In the genomic region with DNA sequence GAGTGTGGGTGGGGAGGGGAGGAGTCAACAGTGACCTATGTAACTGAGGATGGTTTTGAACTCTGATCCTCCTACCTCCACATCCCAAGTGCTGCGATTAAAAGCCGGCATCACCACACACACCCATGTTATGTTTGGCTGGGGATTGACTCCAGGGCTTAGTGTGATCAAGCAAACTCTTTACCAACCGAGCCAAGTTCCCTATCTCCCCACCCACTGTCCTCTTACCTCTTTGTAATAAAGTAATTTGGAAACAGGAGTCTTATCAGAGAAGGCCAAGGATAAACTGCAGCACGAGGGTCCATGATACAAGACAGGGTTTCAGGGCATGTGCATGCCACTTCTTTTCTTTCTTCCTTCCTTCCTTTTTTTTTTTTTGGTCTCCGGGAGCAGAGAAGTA, we compare ENCODE assay signal across 14 mouse cellular contexts. TPM values are rescaled to one million over a fixed set of nuclear protein-coding genes. Genes with fewer than 3 reads are reported as not detected.
"Had no signal": no experiment of that assay in that cellular context is flagged by ENCODE, and none has a peak within 500 bp of the region (broad histone marks: within the 10 kb centered on the region; RNA-seq: fewer than 3 reads in every experiment).

No protein-coding gene starts in this region.

- H3K27ac ChIP-seq: limb, embryonic 12.5 days; liver, embryonic 13.5 days; midbrain, embryonic 13.5 days; neural tube, embryonic 12.5 days had no signal

- H3K4me2 ChIP-seq: limb, embryonic 12.5 days; liver, embryonic 13.5 days; midbrain, embryonic 13.5 days; neural tube, embryonic 12.5 days had no signal

- H3K9ac ChIP-seq: limb, embryonic 12.5 days; liver, embryonic 13.5 days; liver, postnatal 0 days; midbrain, embryonic 13.5 days; neural tube, embryonic 12.5 days had no signal

- H3K4me3 ChIP-seq: limb, embryonic 12.5 days; liver, embryonic 13.5 days; midbrain, embryonic 13.5 days; neural tube, embryonic 12.5 days had no signal

- H3K27me3 ChIP-seq: liver, embryonic 13.5 days; midbrain, embryonic 13.5 days; neural tube, embryonic 12.5 days had no signal

- ATAC-seq: midbrain, embryonic 13.5 days had no signal

- H3K9me3 ChIP-seq: limb, embryonic 12.5 days; liver, embryonic 13.5 days; midbrain, embryonic 13.5 days; neural tube, embryonic 12.5 days had no signal

- DNase-seq: layer of hippocampus, adult 9-11 months; layer of hippocampus, postnatal 36 days had no signal

- H3K36me3 ChIP-seq: liver, embryonic 13.5 days; midbrain, embryonic 13.5 days; neural tube, embryonic 12.5 days had no signal

RNA-seq across cellular contexts. Expression of gene Qrich2, which starts 27.1 kb away (rescaled TPM):
- total RNA-seq: layer of hippocampus, adult 18-20 months; layer of hippocampus, postnatal 36 days; left cerebral cortex, adult 8-10 months; left cerebral cortex, postnatal 36 days; megakaryocyte progenitor cell, adult 5-6 weeks; midbrain, postnatal 0 days; neutrophil, adult 5-6 weeks had no signal
- polyA plus RNA-seq: liver, embryonic 13.5 days; liver, postnatal 0 days; lung, embryonic 16.5 days; midbrain, embryonic 13.5 days; neural tube, embryonic 12.5 days had no signal

RNA-seq across cellular contexts. Expression of gene Sphk1, which starts 37.5 kb away (rescaled TPM):
- total RNA-seq: neutrophil, adult 5-6 weeks had no signal
